Mouse (Mus musculus): ENCODE measurements around the gene Gm5105. TPM values are rescaled to one million over a fixed set of nuclear protein-coding genes. Genes with fewer than 3 reads are reported as not detected.
A peak's percentile ranks its signal among the peaks of the same experiment; 100 is the strongest.

The Gm5105 gene
- total RNA-seq, 2 experiments from 2014 or later = 0.48 to 1.0 TPM

GRCm38 (mm10) chr3:138022651-138023050, 44.5 kb downstream of the Gm5105 start:
- DNase-seq = no peak

DNA sequence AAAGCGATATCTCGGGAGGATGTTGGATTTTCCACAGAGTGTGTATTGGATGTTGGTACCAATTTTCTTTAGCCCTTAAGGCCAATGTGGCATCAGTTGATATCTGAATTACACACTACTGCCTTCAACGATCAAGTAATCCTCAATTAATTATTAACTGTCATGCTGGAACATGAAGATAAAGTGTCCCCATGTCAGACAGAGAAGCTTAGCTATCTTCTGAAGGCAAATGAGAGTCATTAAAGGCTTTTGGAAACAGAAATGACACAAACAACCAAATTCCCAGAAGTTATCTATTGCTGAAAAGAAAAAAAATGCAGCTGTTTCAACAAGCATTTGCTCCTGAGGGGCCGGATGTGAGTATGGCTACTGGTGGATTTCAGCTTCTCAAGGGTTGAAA, 45.2 kb downstream of the Gm5105 start:
- no peak for DNase-seq

DNA sequence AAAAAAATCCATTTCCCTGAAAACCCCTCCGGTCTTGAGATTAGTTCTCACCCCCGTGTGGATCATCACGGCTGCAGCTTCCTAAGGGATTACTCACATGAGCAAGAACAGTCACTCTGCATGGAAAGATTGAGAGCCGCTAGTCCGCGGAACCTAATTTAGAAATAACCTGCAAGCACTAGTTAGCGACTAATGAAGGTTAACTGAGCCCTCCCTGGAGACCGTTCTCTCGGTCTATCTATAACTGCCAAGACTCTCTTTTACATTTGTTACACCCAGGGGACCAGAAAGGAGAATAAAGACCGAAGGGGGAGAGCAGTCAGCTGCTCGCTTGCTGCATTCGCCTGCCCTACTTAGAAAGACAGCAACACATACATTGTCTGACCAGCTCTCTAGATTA, 50.4 kb downstream of the Gm5105 start:
- no peak for DNase-seq

GRCm38 (mm10) chr3:138014725-138015124, 52.5 kb downstream of the Gm5105 start:
- no peak for DNase-seq

DNA sequence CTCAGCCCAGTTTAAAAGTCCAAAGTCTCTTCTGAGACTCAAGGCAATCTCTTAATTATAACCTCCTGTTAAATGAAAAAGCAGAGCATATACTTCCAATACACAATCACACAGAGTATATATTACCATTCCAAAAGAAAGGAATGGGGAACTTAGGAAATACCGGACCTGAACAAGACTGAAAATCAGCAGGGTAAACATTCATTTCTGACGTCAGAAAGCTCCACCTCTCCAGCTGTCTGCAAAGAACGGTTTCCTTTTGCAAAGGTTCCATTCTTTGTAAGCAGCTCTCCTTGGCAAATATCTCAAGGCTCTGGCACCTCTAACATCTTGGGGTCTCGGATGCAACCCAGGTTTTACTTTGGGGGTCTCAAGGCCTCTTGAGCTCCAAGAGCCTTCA, 54.8 kb downstream of the Gm5105 start:
- no peak for DNase-seq

DNA sequence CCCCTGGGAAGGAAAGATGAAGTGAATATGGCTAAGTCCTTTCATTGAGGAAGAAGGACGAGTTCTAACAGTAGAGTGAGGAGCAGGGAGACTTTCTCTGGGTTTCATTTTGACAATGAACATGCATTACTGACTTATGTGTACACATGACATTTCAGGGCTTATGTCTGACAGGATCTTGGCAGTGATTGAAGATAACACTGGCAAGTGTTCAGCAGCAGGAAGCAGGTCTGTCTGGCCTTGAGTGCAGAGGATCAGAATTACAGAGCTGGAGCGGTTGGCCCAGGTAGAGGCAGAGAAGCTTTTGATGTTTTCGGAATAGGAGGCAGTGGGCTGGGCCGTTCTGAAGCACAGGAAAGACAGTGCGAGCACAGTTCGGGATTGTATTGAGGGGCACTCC, 59.0 kb downstream of the Gm5105 start:
- DNase-seq = no peak

DNA sequence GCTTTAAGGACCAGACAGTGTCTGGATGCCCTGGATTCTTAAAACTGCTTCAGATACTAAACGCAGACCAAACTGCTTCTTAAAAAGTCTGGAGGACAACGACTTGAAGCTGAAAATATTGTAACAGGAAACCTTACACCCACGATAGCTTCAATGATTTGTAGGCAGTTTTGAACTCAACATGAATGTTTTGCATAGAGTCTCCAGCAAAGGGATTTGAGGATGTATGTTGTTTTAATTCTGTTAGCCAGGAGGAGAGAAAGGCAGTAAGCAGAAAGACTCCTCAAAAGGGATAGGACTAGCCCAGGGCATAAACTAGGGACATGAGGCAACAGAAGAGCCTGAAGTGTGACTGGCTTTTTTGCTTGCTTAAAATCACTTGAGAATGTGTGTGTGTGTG, 60.3 kb downstream of the Gm5105 start:
- DNase-seq = no peak

- no peak for DNase-seq
Observed at GRCm38 (mm10) chr3:138003264-138003663, 63.9 kb downstream of the Gm5105 start.

GRCm38 (mm10) chr3:138002545-138002944, 64.6 kb downstream of the Gm5105 start:
- DNase-seq = no peak

GRCm38 (mm10) chr3:138001865-138002264, 65.3 kb downstream of the Gm5105 start:
- DNase-seq = no peak

- DNase-seq = peak; percentile 84
Observed at GRCm38 (mm10) chr3:138000724-138001069, 66.5 kb downstream of the Gm5105 start.

DNA sequence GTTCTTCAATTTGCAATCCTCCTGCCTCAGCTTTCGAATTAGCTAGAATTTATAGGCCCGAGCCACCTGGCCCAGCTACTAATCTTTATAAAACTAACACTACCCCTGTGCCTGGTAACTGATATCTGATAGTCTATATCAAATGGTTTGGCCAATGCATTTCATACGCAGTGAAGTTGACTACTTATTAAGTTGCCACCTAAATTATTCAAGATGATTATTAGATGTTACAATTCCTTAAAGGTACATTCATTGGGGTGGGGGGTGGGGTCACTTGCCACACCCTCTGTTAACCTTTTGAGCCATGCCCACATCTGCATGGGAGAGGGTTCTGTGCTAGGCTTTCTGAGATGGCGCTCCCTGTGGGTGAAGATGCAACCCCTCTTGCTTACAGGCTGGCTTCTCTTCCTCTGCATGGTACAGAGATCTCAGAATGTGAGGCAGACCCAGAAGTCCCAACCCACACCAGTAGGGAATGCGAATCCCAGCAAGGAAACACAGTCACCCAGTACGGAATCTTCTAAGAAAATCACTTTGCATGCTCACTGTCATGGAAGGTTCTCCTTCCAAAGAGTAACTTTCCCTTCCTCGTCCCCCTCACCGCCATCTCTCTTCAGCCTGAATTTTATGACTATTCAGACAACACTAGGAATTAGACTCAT, 67.0 kb downstream of the Gm5105 start:
- DNase-seq = no peak

- DNase-seq = no peak
Observed at GRCm38 (mm10) chr3:137999224-137999790, 67.9 kb downstream of the Gm5105 start.

Other genes starting within 250 kb of the Gm5105 start
- 100 to 1,000 TPM; 306 to 315 TPM for gene H2afz, start 202.9 kb downstream of the Gm5105 start, total RNA-seq (2021)
- 10 to 100 TPM; 10.6 to 11.8 TPM for gene Dnajb14, start 199.7 kb downstream of the Gm5105 start, total RNA-seq (2021)
- gene Lamtor3, start 148.9 kb downstream of the Gm5105 start, total RNA-seq (2021) = 10 to 100 TPM; 74.1 to 79.4 TPM
- 1 to 10 TPM; 7.6 to 7.8 TPM for gene Dapp1, start 85.8 kb downstream of the Gm5105 start, total RNA-seq (2021)
- 10 to 100 TPM; 56.0 to 60.4 TPM for gene 1110002E22Rik, start 2.3 kb downstream of the Gm5105 start, total RNA-seq (2021)
- 1 to 10 TPM; 4.4 to 6.1 TPM for gene Trmt10a, start 76.1 kb upstream of the Gm5105 start, total RNA-seq (2021)
- 1 to 10 TPM; 8.9 to 9.9 TPM for gene Mttp, start 77.6 kb upstream of the Gm5105 start, total RNA-seq (2021)
- gene 4930579F01Rik, start 126.4 kb upstream of the Gm5105 start, total RNA-seq (2021) = not detected
- not detected for gene Adh7, start 150.4 kb upstream of the Gm5105 start, total RNA-seq (2021)
- gene Adh1, start 193.6 kb upstream of the Gm5105 start, total RNA-seq (2021) = 10 to 100 TPM; 13.3 to 13.5 TPM
- not detected for gene Adh6a, start 245.9 kb upstream of the Gm5105 start, total RNA-seq (2021)

Data from heart, postnatal 4 days (tissue).